Mouse (Mus musculus): ENCODE measurements around the gene Lrp1. TPM values are rescaled to one million over a fixed set of nuclear protein-coding genes. Genes with fewer than 3 reads are reported as not detected.

Lrp1 gene
- polyA plus RNA-seq, 1 experiment from 2014 or later, result 42.6 TPM

DNA sequence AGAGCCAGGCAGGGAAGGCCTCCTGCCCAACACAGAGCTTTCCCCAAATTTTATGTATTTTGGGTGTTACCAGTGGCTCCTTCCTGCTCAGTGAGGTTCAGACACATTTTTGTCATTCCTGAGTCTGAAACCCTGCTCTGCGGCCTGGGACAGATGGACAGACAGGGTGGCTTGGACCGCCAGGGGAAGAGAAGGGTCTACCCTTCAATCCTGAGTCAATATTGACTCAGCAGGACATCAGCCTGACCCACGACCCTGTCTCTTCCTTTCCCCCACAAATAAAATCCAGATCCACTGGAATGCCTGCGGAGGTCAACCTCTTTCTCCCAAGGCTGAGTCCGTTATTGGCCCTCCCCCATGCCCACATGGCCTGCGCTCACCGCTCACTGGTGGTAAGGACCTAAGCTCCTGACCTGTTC is 4.7 kb downstream of the Lrp1 start:
- ATAC-seq (replicated peaks; ENCODE audit: low FRiP score, low read depth) (no peak), DNase-seq (ENCODE audit: low spot score) (peak; percentile 83)
- Histone ChIP-seq H3K27me3 (ENCODE audit: insufficient read depth, low read length) (no peaks in the 10 kb centered on the region), H3K9me3 (replicated peaks; ENCODE audit: low read length) (no peaks in the 10 kb centered on the region), H3K9ac (ENCODE audit: low read depth, low read length) (no peak overlapping the region), H3K4me3 (replicated peaks; ENCODE audit: low read depth, low read length) (no peak overlapping the region), H3K4me1 (replicated peaks; ENCODE audit: insufficient read depth, low read length) (peaks cover 25% of the 10 kb centered on the region), H3K27ac (peak overlapping the region; percentile 79), H3K36me3 (ENCODE audit: insufficient read depth, low read length) (peaks cover 11% of the 10 kb centered on the region; the same call in 1 of the 2 replicates), H3K4me2 (ENCODE audit: low read length) (no peak overlapping the region)
- WGBS, result 47% methylated on average over 7 of the region's 7 CpGs
- TF ChIP-seq CTCF (IDR thresholded peaks at IDR 0.05; ENCODE audit: low read depth), result no peak

DNA sequence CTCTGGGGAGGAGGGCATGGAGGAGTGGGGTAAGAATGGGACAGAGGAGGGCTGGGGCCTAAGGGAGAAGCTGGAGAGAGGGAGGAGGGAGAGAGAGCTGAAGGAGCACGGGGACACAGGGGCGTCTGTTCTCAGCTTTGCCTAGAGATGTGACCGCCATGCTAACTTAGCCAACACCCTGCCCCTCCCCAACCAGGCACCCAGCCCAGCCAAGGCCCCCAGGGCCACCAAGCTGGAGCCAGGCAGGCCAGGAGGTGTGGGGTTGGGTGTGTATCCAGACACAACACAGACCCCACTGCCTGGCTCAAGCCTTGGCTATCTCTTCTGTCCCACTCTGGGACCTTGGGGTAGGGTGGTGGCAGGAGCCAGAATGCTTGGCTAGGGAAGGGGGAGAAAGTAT is 5.4 kb downstream of the Lrp1 start:
- no peak for TF ChIP-seq CTCF (IDR thresholded peaks at IDR 0.05; ENCODE audit: low read depth)
- Histone ChIP-seq H3K4me2 (ENCODE audit: low read length) (no peak overlapping the region), H3K27ac (peak overlapping the region; percentile 79), H3K4me3 (replicated peaks; ENCODE audit: low read depth, low read length) (no peak overlapping the region), H3K9me3 (replicated peaks; ENCODE audit: low read length) (no peaks in the 10 kb centered on the region), H3K4me1 (replicated peaks; ENCODE audit: insufficient read depth, low read length) (peaks cover 25% of the 10 kb centered on the region), H3K27me3 (ENCODE audit: insufficient read depth, low read length) (no peaks in the 10 kb centered on the region), H3K9ac (ENCODE audit: low read depth, low read length) (0 out of 2 replicates have a peak overlapping the region, but pooled peaks have one; percentile 19), H3K36me3 (ENCODE audit: insufficient read depth, low read length) (peaks cover 12% of the 10 kb centered on the region; the same call in 1 of the 2 replicates)
- WGBS, result 67% methylated on average over 3 of the region's 3 CpGs
- ATAC-seq (replicated peaks; ENCODE audit: low FRiP score, low read depth) (no peak), DNase-seq (ENCODE audit: low spot score) (no peak)

DNA sequence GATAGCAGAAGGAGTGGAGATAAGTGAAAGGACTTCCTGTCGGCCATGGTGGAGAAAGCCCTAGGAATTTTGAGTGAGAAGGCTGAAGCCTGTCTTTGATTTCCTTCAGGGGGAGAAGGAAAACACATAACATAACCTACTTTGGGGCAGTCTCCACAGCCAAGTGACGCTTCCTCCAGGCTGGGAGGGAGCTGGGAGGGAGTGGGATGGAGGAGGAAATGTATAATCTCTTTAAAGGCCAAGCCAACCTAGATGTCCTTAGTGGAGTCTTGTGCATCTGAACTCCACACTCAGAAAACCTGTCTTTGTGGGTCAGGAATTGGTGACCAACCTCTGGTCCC is 5.9 kb downstream of the Lrp1 start:
- peaks cover 25% of the 10 kb centered on the region for H3K4me1 ChIP-seq (replicated peaks; ENCODE audit: insufficient read depth, low read length)
- no peak for DNase-seq (ENCODE audit: low spot score)
- H3K27ac ChIP-seq, result peak overlapping the region; percentile 79
- no peak for ATAC-seq (replicated peaks; ENCODE audit: low FRiP score, low read depth)
- no peak overlapping the region for H3K4me2 ChIP-seq (ENCODE audit: low read length)
- H3K9me3 ChIP-seq (replicated peaks; ENCODE audit: low read length), result no peaks in the 10 kb centered on the region
- 29% methylated on average over 2 of the region's 2 CpGs for WGBS
- H3K4me3 ChIP-seq (replicated peaks; ENCODE audit: low read depth, low read length), result no peak overlapping the region
- H3K36me3 ChIP-seq (ENCODE audit: insufficient read depth, low read length), result peaks cover 12% of the 10 kb centered on the region; the same call in 1 of the 2 replicates
- no peak overlapping the region for H3K9ac ChIP-seq (ENCODE audit: low read depth, low read length)
- H3K27me3 ChIP-seq (ENCODE audit: insufficient read depth, low read length), result no peaks in the 10 kb centered on the region
- no peak for TF ChIP-seq CTCF (IDR thresholded peaks at IDR 0.05; ENCODE audit: low read depth)

DNA sequence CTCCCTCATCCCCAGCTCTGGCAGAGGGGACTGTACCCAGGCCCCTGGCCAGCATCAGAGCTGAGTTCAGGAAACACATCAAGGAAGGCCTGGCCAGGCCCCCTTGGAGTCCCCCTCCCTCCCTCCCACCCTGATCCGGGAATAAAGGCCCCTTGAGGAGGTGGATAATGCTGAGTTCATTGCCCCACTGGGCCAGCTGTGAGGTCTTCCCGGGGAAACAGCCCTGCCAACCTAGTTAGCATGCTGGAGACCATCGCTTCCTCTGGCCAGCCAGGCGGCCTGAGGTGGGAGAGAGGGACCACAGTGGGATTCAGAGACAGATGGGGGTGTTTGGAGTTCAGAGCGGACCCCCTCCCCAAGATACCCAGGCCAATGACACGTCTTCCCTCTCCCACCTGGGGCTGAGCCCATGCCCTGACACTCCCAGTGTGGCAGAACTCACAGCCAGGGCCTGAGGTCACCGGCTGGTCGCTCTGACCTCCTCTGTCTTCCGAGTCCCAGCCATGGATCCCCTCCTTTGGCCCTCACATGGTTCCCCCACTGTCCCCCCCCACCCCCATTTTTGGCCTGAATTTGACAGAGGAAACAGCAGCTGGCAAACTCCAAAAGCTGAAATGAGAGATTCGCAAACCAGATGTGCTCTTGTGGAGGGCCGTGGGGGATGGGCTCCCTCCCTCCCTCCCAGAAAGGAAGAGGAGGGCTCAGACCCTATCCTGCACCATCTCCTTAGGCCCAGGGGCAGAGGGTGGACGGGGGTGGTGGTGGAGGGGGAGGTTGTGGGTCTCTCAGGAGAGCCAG is 6.5 kb downstream of the Lrp1 start:
- H3K9me3 ChIP-seq (replicated peaks; ENCODE audit: low read length), result no peaks in the 10 kb centered on the region
- TF ChIP-seq CTCF (IDR thresholded peaks at IDR 0.05; ENCODE audit: low read depth), result no peak
- H3K27ac ChIP-seq, result peak overlapping the region; percentile 79
- 28% methylated on average over 12 of the region's 12 CpGs for WGBS
- 0 out of 2 replicates have a peak, but pooled peaks have one; percentile 27 for ATAC-seq (replicated peaks; ENCODE audit: low FRiP score, low read depth)
- no peak overlapping the region for H3K9ac ChIP-seq (ENCODE audit: low read depth, low read length)
- no peaks in the 10 kb centered on the region for H3K27me3 ChIP-seq (ENCODE audit: insufficient read depth, low read length)
- DNase-seq (ENCODE audit: low spot score), result no peak
- no peak overlapping the region for H3K4me3 ChIP-seq (replicated peaks; ENCODE audit: low read depth, low read length)
- H3K36me3 ChIP-seq (ENCODE audit: insufficient read depth, low read length), result peaks cover 12% of the 10 kb centered on the region; the same call in 1 of the 2 replicates
- no peak overlapping the region for H3K4me2 ChIP-seq (ENCODE audit: low read length)
- H3K4me1 ChIP-seq (replicated peaks; ENCODE audit: insufficient read depth, low read length), result peaks cover 25% of the 10 kb centered on the region

DNA sequence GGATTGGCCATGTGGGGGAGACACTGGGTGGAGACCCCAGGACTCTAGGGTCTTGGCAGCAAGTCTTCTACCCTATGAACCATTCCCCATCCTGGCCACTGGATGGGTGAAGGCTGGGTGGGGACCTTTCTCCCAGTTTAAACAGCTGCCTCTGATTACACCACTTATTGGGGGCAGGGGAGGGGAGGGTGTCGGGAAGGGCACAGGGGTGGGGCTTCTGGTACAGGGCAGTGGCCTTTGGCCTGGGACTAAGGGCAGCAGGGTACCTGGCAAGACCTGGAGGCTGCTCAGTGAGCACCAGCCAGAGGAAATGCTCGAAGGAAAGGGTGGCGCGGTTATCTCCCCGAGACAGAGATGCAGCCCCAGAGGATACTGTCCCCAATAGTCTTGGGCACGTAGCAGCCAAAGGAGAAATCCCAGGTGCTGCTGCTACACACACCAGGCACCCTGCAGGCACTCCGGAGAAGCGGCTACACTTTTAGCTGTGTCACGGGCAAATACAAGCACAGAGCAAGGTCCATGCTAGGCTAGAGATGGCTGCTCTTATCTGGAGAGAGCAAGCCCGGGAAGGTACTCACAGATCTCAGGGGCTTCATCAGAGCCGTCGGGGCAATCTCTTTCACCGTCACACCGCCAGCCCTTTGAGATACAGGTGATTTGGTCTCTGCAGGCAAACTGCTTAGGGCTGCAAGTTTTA is 8.7 kb downstream of the Lrp1 start:
- ATAC-seq (replicated peaks; ENCODE audit: low FRiP score, low read depth), result no peak
- no peak for DNase-seq (ENCODE audit: low spot score)
- no peak overlapping the region for H3K9ac ChIP-seq (ENCODE audit: low read depth, low read length)
- TF ChIP-seq CTCF (IDR thresholded peaks at IDR 0.05; ENCODE audit: low read depth), result no peak
- peaks cover 15% of the 10 kb centered on the region for H3K4me1 ChIP-seq (replicated peaks; ENCODE audit: insufficient read depth, low read length)
- WGBS, result 88% methylated on average over 14 of the region's 14 CpGs
- H3K4me3 ChIP-seq (replicated peaks; ENCODE audit: low read depth, low read length), result no peak overlapping the region
- H3K27ac ChIP-seq, result no peak overlapping the region
- H3K9me3 ChIP-seq (replicated peaks; ENCODE audit: low read length), result no peaks in the 10 kb centered on the region
- no peaks in the 10 kb centered on the region for H3K27me3 ChIP-seq (ENCODE audit: insufficient read depth, low read length)
- H3K36me3 ChIP-seq (ENCODE audit: insufficient read depth, low read length), result peaks cover 15% of the 10 kb centered on the region; the same call in 1 of the 2 replicates
- no peak overlapping the region for H3K4me2 ChIP-seq (ENCODE audit: low read length)

DNA sequence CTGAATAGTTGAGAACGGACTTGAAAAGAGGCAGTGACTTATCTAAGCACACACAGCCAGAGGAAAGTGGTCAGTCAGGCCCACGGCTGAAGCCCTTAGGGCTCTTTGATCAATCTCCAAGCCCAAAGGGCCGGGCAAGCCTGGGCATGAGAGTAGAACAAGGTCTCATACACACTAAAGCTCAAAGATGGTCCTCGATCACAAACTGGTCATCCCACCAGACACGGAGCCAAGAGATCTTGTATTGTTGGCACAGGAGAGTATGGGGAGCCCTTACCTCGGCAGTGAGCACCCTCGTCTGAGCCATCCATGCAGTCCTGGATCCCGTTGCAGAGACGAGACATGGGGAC is 10.9 kb downstream of the Lrp1 start:
- WGBS, result 86% methylated on average over 9 of the region's 9 CpGs
- ATAC-seq (replicated peaks; ENCODE audit: low FRiP score, low read depth) (no peak), DNase-seq (ENCODE audit: low spot score) (no peak)
- H3K4me3 ChIP-seq (replicated peaks; ENCODE audit: low read depth, low read length), result no peak overlapping the region
- H3K9ac ChIP-seq (ENCODE audit: low read depth, low read length), result no peak overlapping the region
- H3K4me2 ChIP-seq (ENCODE audit: low read length), result no peak overlapping the region
- no peaks in the 10 kb centered on the region for H3K9me3 ChIP-seq (replicated peaks; ENCODE audit: low read length)
- no peaks in the 10 kb centered on the region for H3K27me3 ChIP-seq (ENCODE audit: insufficient read depth, low read length)
- no peak for TF ChIP-seq CTCF (IDR thresholded peaks at IDR 0.05; ENCODE audit: low read depth)
- peaks cover 14% of the 10 kb centered on the region for H3K4me1 ChIP-seq (replicated peaks; ENCODE audit: insufficient read depth, low read length)
- H3K27ac ChIP-seq, result peak overlapping the region; percentile 52
- H3K36me3 ChIP-seq (ENCODE audit: insufficient read depth, low read length), result peaks cover 18% of the 10 kb centered on the region; the same call in 1 of the 2 replicates
